Mouse (Mus musculus) stomach, postnatal 0 days (tissue): ENCODE measurements around the gene Cntnap2. TPM values are rescaled to one million over a fixed set of nuclear protein-coding genes. Genes with fewer than 3 reads are reported as not detected.

Experiments used
- ATAC-seq: fragments of 200-750 bp; cut with Nextera tagmentation; 2 replicates; pipeline ENCODE4 v1.8.0; 2017; ENCODE audit not compliant: low FRiP score, low TSS enrichment
- DNase-seq: peaks from one replicate; pipeline ENCODE4 v3.0.0-alpha.2; 2016; ENCODE audit warnings: low spot score
- H3K27ac ChIP-seq: fragments of 300-500 bp; sonication (generic); replicated peaks from 2 replicates; pipeline ENCODE4 v1.5.1; 2014; ENCODE audit warnings: mild to moderate bottlenecking, control low read depth
- H3K27me3 ChIP-seq: fragments of 300-500 bp; sonication (generic); 2 replicates; pipeline ENCODE4 v1.6.1; 2014; ENCODE audit warnings: low read length; ENCODE audit not compliant: control insufficient read depth, insufficient read depth
- H3K36me3 ChIP-seq: fragments of 300-500 bp; sonication (generic); 2 replicates; pipeline ENCODE4 v1.6.1; 2014; ENCODE audit warnings: low read length, mixed read lengths; ENCODE audit not compliant: control insufficient read depth, insufficient read depth
- H3K4me1 ChIP-seq: fragments of 300-500 bp; sonication (generic); replicated peaks from 2 replicates; pipeline ENCODE4 v1.6.1; 2014; ENCODE audit warnings: antibody characterized with exemption; ENCODE audit not compliant: control insufficient read depth, insufficient read depth
- H3K4me2 ChIP-seq: fragments of 300-500 bp; sonication (generic); replicated peaks from 2 replicates; pipeline ENCODE4 v1.6.1; 2014; ENCODE audit warnings: low read depth, mild to moderate bottlenecking, control low read depth, moderate library complexity
- H3K4me3 ChIP-seq: fragments of 300-500 bp; sonication (generic); 2 replicates; pipeline ENCODE4 v1.5.1; 2014; ENCODE audit warnings: low read depth, low read length, control low read depth
- H3K9ac ChIP-seq: fragments of 300-500 bp; sonication (generic); 2 replicates; pipeline ENCODE4 v1.6.1; 2014; ENCODE audit warnings: mild to moderate bottlenecking, low read length, control low read depth, mixed read lengths
- H3K9me3 ChIP-seq: fragments of 300-500 bp; sonication (generic); 2 replicates; pipeline ENCODE4 v1.6.1; 2016; ENCODE audit warnings: low read length; ENCODE audit not compliant: control insufficient read depth
- CTCF ChIP-seq: IDR thresholded peaks from 2 replicates; pipeline ENCODE4 v1.5.1; 2016; ENCODE audit warnings: antibody characterized with exemption, low read depth, mild to moderate bottlenecking, moderate library complexity
- EP300 ChIP-seq: optimal IDR thresholded peaks from 2 replicates; pipeline ENCODE3; 2016; ENCODE audit warnings: antibody characterized with exemption
- WGBS: fragments of 180-500 bp; shearing (Covaris S2); extraction: QIAGEN DNeasy Blood & Tissue Kit; methylation state at CpG from one replicate; pipeline ENCODE4 v1.1.7; 2014; 5-methylcytosine and 5-hydroxymethylcytosine counted together
- polyA plus RNA-seq: library from polyadenylated mRNA; unstranded; fragments of >200 nt; fragmentation: Nextera tagmentation; extraction: Ambion mirVana; gene quantifications from 2 replicates; pipeline ENCODE4 v1.2.1, GENCODE M21; 2015

The Cntnap2 gene
- polyA plus RNA-seq, 1 experiment from 2014 or later: 0.55 TPM

DNA sequence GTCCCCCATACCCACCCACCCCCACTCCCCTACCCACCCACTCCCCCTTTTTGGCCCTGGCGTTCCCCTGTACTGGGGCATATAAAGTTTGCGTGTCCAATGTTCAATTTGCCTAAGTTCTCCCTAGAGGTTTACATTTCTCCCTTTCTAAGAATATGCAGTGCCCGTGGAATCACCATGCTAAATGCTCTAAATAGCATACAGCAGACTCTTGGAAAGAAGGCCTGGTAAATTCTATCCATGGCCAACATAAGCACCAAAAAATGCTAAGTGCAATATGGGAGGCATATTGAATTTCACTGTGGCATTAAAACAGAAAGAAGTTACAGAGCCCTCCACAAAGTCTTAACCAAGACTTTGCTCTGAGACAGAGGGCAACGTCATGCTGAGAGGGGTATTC, 177.4 kb downstream of the Cntnap2 start:
- no peak overlapping the region for H3K27ac ChIP-seq
- TF ChIP-seq CTCF (no peak), EP300 (no peak)
- no peak for DNase-seq
- no peak overlapping the region for H3K4me2 ChIP-seq
- no peak overlapping the region for H3K4me3 ChIP-seq
- H3K4me1 ChIP-seq: no peaks in the 10 kb centered on the region
- no peak for ATAC-seq
- WGBS: 81% methylated on average over 4 of the region's 4 CpGs
- H3K36me3 ChIP-seq: no peaks in the 10 kb centered on the region
- H3K9ac ChIP-seq: no peak overlapping the region
- H3K9me3 ChIP-seq: no peaks in the 10 kb centered on the region
- H3K27me3 ChIP-seq: no peaks in the 10 kb centered on the region

GRCm38 (mm10) chr6:45238117-45238516, 179.0 kb downstream of the Cntnap2 start:
- Histone ChIP-seq H3K4me3 (no peak overlapping the region), H3K27ac (no peak overlapping the region), H3K9ac (no peak overlapping the region), H3K36me3 (no peaks in the 10 kb centered on the region), H3K4me2 (no peak overlapping the region), H3K27me3 (no peaks in the 10 kb centered on the region), H3K9me3 (no peaks in the 10 kb centered on the region), H3K4me1 (no peaks in the 10 kb centered on the region)
- DNase-seq (no peak), ATAC-seq (no peak)
- TF ChIP-seq EP300: no peak
- no peak for TF ChIP-seq CTCF

- Histone ChIP-seq H3K4me2 (no peak overlapping the region), H3K27me3 (no peaks in the 10 kb centered on the region), H3K4me3 (no peak overlapping the region), H3K27ac (no peak overlapping the region), H3K9me3 (no peaks in the 10 kb centered on the region), H3K4me1 (no peaks in the 10 kb centered on the region), H3K9ac (no peak overlapping the region), H3K36me3 (no peaks in the 10 kb centered on the region)
- no peak for DNase-seq
- no peak for ATAC-seq
- TF ChIP-seq CTCF (no peak), EP300 (no peak)
- WGBS: 83% methylated on average over 1 of the region's 1 CpGs
Measured at GRCm38 (mm10) chr6:45241218-45241617, 182.1 kb downstream of the Cntnap2 start.

DNA sequence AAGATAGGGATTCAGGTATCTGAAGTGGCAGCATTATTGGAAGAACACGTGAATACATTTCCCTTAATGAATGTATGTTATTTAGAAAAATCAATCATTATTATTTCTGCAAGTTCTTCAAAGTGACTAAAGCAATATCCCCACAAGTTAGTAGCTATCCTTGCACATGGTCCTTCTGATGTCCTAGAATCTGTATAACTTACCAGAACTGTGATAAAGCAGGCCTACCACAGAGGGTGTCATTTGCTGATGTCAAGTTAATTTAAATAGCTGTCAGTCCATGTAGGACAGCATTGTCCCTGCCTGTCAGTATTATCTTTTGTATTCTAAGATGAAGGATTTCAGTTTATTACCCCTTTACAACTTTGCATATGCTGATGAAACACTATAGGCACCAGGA, 185.5 kb downstream of the Cntnap2 start:
- no peak overlapping the region for H3K27ac ChIP-seq
- DNase-seq (no peak), ATAC-seq (no peak)
- 73% methylated on average over 1 of the region's 1 CpGs for WGBS
- no peaks in the 10 kb centered on the region for H3K4me1 ChIP-seq
- no peak overlapping the region for H3K4me3 ChIP-seq
- no peak overlapping the region for H3K9ac ChIP-seq
- no peaks in the 10 kb centered on the region for H3K9me3 ChIP-seq
- no peaks in the 10 kb centered on the region for H3K27me3 ChIP-seq
- TF ChIP-seq CTCF (no peak), EP300 (no peak)
- no peaks in the 10 kb centered on the region for H3K36me3 ChIP-seq
- no peak overlapping the region for H3K4me2 ChIP-seq

- H3K4me1 ChIP-seq: no peaks in the 10 kb centered on the region
- no peak for TF ChIP-seq EP300
- no peak for TF ChIP-seq CTCF
- H3K4me2 ChIP-seq: no peak overlapping the region
- H3K9ac ChIP-seq: no peak overlapping the region
- H3K36me3 ChIP-seq: no peaks in the 10 kb centered on the region
- H3K27me3 ChIP-seq: no peaks in the 10 kb centered on the region
- DNase-seq (no peak), ATAC-seq (no peak)
- H3K27ac ChIP-seq: no peak overlapping the region
- 52% methylated on average over 1 of the region's 1 CpGs for whole genome bisulfite sequencing
- H3K4me3 ChIP-seq: no peak overlapping the region
- no peaks in the 10 kb centered on the region for H3K9me3 ChIP-seq
Measured at GRCm38 (mm10) chr6:45258047-45258446, 198.9 kb downstream of the Cntnap2 start.

DNA sequence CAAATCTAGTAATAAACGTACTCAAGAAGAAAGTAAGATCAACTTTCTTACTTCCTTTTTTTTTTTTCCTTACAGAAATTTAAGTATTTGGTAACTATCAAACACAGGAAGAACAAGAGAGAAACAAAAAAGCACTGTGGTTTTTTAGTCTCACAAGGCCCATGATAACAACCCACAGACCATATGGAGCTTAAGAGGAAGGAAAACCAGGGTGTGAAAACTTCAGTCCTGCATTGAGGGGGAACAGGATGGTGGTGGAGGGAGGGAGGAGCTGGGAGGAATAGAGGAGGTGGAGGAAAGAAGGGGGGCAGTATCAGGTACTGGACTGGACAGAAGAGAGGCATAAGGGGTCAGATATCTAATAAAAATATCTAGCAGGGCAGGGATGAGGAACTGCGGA, 212.4 kb downstream of the Cntnap2 start:
- TF ChIP-seq EP300 (no peak), CTCF (no peak)
- WGBS: 82% methylated on average over 2 of the region's 2 CpGs
- ATAC-seq: no peak
- Histone ChIP-seq H3K4me1 (no peaks in the 10 kb centered on the region), H3K27ac (no peak overlapping the region), H3K4me3 (no peak overlapping the region), H3K9ac (no peak overlapping the region), H3K36me3 (no peaks in the 10 kb centered on the region), H3K9me3 (no peaks in the 10 kb centered on the region), H3K4me2 (no peak overlapping the region), H3K27me3 (no peaks in the 10 kb centered on the region)
- no peak for DNase-seq
